Mouse (Mus musculus) NIH3T3 (cell line): ENCODE data around the gene Vmn2r118.

ENCODE experiments used
- DNase-seq: peaks from one replicate; pipeline ENCODE4 v3.0.0-alpha.2; 2012; ENCODE audit warnings: low read depth

Vmn2r118 gene

DNA sequence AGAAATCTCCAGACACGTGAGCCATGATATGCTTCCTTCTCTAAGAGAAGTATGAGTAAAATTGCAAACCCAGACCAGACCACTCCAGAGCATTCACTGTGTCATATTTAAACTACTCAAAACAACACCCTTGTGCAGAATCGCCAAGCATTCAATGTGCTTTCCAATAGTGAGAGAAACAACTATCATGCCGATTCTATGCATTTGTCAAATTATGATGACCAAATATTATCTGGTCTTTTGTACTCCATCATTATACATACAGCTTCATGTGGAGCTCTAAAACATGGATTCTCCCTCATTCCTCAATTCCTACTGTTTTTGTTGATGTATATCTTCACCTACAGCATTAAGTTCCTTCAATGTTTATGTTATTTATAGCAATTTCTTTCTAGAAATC lies at the start of gene Vmn2r118:
TSS of gene Vmn2r118 (minus strand) at position 101 of the 400 bp plus-strand sequence.
- no peak for DNase-seq

GRCm38 (mm10) chr17:55661099-55661498 lies 36.1 kb upstream of the Vmn2r118 start:
- no peak for DNase-seq

GRCm38 (mm10) chr17:55590838-55591237 lies 34.2 kb downstream of the Vmn2r118 start:
- no peak for DNase-seq

- no peak for DNase-seq
Measured at GRCm38 (mm10) chr17:55561774-55562173, 63.2 kb downstream of the Vmn2r118 start.

GRCm38 (mm10) chr17:55548476-55548875 lies 76.5 kb downstream of the Vmn2r118 start:
- no peak for DNase-seq
